Mouse (Mus musculus) olfactory bulb, adult 2 months (tissue): ENCODE measurements around the gene Rasa3. TPM values are rescaled to one million over a fixed set of nuclear protein-coding genes. Genes with fewer than 3 reads are reported as not detected.

Experiments used
- H3K27ac ChIP-seq: fragments of 200-500 bp; 2 replicates; pipeline ENCODE4 v1.5.1; 2012; ENCODE audit warnings: low read depth, low read length; ENCODE audit not compliant: insufficient read depth
- H3K4me1 ChIP-seq: fragments of 200-500 bp; 2 replicates; pipeline ENCODE4 v1.6.1; 2012; ENCODE audit warnings: low read length; ENCODE audit not compliant: control insufficient read depth, insufficient read depth
- H3K4me3 ChIP-seq: fragments of 200-500 bp; 2 replicates; pipeline ENCODE4 v1.5.1; 2012; ENCODE audit warnings: mild to moderate bottlenecking, low read depth, low read length, moderate library complexity; ENCODE audit not compliant: insufficient read depth
- CTCF ChIP-seq: fragments of 200-500 bp; IDR thresholded peaks from 2 replicates; pipeline ENCODE4 v1.5.1; 2012; ENCODE audit warnings: low read depth, mild to moderate bottlenecking, low read length, moderate library complexity; ENCODE audit not compliant: insufficient read depth
- POLR2A ChIP-seq: fragments of 200-500 bp; IDR thresholded peaks from 2 replicates; pipeline ENCODE4 v1.6.1; 2012; ENCODE audit warnings: mild to moderate bottlenecking, low read depth, low read length, moderate library complexity; ENCODE audit not compliant: insufficient read depth
- WGBS: fragments of 180-500 bp; shearing (Covaris S2); methylation state at CpG from one replicate; pipeline ENCODE4 v1.1.7; 2018; 5-methylcytosine and 5-hydroxymethylcytosine counted together
- polyA plus RNA-seq: library from polyadenylated mRNA; stranded (reverse); fragments of >200 nt; gene quantifications from 2 replicates; pipeline ENCODE4 v1.2.4, GENCODE M21; 2012; ENCODE audit warnings: low replicate concordance; ENCODE audit not compliant: missing spikeins, insufficient read depth, insufficient read length

Gene Rasa3
- polyA plus RNA-seq, 1 experiment, result not detected

DNA sequence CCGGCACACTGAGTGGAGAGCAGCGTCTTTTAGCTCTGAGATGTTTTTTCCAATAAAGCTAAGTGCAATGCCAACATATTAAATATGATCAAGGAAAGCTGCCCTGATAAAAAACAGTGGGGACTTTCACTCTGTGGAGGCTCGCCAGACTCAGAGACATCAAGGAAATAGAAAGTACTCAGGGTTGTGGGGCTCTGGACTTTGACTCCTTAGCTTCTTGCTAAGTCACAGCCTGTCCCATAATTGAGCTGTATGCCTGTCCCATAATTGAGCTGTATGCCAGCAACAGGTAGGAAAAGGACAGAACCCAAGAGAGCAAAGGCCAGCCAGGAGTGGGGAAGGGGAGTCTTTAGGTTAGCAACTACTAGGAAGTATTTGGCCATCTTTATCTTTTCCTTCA lies 20.9 kb upstream of the Rasa3 start:
- TF ChIP-seq CTCF, result no peak
- no peak for TF ChIP-seq POLR2A
- H3K27ac ChIP-seq, result no peak overlapping the region
- peaks cover 25% of the 10 kb centered on the region for H3K4me1 ChIP-seq
- H3K4me3 ChIP-seq, result no peak overlapping the region
- 77% methylated on average over 3 of the region's 3 CpGs for WGBS

DNA sequence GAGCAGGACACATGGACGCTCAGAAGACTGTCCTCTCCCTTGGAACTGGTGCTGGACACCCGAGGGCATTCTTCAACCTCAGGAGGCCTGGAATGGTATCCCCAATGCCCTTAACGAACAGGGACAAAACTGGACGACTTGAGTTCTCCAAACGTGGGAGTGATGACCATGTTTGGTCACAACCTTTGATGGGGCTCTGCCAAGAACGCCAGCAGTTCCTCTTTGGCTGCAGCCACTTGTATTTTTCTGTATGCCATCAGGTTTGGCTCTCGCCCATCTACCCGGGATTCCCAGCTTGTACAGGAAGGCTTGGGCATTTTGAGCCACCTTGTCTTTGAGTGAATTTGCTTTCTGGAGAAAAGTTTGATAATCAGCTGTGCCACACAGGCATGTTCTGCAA lies 20.3 kb upstream of the Rasa3 start:
- WGBS, result 71% methylated on average over 8 of the region's 8 CpGs

DNA sequence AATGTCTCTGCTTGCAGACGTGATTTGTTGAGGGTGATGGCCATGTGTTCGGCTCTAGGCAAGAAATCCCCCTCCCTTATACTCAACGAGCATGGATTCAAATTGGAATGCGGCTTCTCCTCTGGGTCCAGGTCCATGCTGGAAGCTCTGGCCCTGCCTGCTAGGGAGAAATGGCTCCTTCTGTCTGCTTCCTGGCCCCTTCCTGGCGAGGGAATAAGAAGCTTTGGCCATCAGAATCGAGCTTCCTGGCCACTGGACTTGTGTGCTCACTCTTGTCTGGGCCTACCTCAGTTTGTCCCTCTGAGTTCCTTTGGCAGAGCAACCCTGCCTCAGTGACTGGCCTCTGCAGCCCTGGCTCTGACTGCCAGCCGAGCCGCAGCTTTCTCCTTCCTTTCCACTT lies 19.8 kb upstream of the Rasa3 start:
- Histone ChIP-seq H3K4me1 (peaks cover 30% of the 10 kb centered on the region), H3K27ac (no peak overlapping the region), H3K4me3 (no peak overlapping the region)
- TF ChIP-seq CTCF (no peak), POLR2A (no peak)
- 85% methylated on average over 8 of the region's 8 CpGs for WGBS

More for the DNA sequence above, 20.3 kb upstream of the Rasa3 start:
- Histone ChIP-seq H3K4me1 (peaks cover 25% of the 10 kb centered on the region), H3K4me3 (no peak overlapping the region), H3K27ac (no peak overlapping the region)
- TF ChIP-seq POLR2A (no peak), CTCF (no peak)

DNA sequence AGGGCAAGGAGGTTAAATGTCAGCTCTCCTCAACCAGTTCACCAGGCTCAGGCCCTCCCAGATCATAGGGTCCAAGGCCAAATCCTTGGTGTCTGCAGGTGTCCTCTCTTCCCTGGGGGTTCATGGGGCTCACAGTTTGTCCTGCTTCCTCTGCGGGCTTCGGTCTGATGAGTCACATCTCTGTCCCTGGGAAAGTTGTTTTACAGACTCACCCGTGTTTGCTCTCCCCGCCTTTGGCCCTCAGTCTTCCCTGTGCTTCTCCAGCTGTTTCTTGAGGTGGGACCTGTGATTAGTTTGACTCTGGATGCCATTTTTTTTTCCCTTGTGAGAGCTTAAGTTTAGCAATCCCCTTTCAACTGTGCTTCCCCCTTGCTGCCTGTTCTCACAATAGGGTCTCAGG lies 18.8 kb upstream of the Rasa3 start:
- no peak overlapping the region for H3K27ac ChIP-seq
- H3K4me3 ChIP-seq, result no peak overlapping the region
- peaks cover 30% of the 10 kb centered on the region for H3K4me1 ChIP-seq
- 54% methylated on average over 4 of the region's 4 CpGs for WGBS
- TF ChIP-seq CTCF, result no peak
- no peak for TF ChIP-seq POLR2A

DNA sequence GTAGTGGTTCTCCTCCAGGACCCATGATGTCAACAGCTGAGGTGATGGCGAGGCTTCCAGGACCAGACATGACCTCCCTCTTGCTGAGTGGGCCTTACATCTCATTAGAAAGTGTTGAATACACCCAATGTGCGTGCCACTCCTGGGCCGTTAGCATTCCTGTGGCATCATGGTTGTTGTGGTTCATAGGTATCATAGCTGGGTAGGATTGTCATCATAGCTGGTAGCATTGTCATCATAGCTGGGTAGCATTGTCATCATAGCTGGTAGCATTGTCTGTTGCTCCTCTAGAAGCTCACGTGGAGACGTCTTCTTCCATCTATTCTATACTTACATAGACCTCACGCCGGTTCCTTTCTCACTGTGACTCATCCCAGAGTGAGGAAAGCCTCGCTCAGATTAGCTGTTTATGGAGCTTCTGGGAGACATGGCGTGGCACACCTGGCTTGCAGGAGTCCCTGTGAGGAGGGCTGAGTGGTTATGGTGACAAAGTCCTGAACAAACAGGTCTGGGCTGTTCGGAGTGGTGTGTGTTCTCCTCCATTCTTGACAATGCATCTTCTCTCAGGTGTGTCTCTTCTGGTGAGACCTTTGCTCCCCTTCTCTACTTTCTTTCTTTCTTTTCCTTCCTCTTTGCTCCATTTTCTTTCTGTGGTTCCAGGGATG lies 17.9 kb upstream of the Rasa3 start:
- peaks cover 30% of the 10 kb centered on the region for H3K4me1 ChIP-seq
- no peak overlapping the region for H3K4me3 ChIP-seq
- H3K27ac ChIP-seq, result no peak overlapping the region
- 68% methylated on average over 10 of the region's 10 CpGs for WGBS
- no peak for TF ChIP-seq POLR2A
- TF ChIP-seq CTCF, result no peak

DNA sequence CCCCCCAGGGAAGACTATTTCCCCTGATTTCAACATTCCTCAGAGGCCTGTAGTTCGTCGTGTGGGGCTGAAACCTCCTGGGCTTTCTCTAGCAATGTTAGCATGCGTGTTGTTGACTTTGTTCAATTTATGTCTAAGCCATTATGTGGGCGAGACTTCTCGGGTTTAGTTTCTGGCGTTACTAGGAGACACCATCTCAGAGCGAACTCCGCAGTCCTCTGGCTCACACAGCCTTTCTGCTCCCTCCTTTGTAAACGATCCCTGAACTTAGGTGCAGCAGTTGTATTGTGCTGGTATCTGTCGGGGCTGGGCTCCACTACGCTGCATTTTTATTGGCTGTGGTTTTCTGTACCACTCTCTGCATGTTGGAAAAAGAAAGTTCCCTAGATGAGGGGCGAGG lies 17.3 kb upstream of the Rasa3 start:
- Histone ChIP-seq H3K27ac (no peak overlapping the region), H3K4me3 (no peak overlapping the region), H3K4me1 (peaks cover 30% of the 10 kb centered on the region)
- WGBS, result 38% methylated on average over 12 of the region's 12 CpGs
- no peak for TF ChIP-seq CTCF
- no peak for TF ChIP-seq POLR2A

DNA sequence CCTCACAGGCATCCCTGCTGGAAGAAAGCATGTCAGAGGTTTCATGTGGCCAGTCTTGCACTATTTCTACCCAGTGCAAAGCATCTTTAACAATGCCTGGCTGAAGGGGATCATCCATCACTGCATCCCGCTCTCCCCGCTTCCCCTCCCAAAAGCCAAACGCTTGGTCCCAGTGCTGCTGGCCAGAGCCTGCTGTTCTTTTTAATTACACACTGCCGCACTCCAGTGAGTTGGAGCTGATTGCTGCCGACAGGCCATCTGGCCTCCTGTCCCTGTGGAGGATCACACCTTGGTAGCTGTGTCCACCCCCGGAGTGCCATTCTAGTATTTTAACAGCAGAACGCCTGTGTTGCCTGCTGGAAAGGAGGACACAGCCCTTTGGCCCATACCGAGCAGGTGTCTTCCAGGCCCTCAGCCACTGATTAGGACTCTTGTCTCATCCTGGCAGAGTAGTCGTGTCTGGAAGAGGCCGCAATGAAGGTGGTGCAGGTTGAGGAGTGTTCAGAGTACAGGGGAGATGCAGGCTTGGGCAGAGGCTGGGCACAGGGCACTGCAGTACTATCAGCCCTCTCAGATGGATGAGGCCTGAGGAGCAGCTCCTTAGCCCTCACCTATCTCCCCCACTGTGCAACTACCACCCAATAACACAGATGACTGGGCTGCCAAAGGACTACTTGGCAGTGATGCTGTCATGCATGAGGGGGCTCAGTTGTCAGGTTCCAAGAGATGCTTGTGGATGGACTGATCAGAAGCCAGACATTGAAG lies 15.1 kb upstream of the Rasa3 start:
- Histone ChIP-seq H3K4me1 (peaks cover 33% of the 10 kb centered on the region), H3K4me3 (no peak overlapping the region), H3K27ac (no peak overlapping the region)
- 74% methylated on average over 10 of the region's 10 CpGs for WGBS
- TF ChIP-seq POLR2A (no peak), CTCF (no peak)

DNA sequence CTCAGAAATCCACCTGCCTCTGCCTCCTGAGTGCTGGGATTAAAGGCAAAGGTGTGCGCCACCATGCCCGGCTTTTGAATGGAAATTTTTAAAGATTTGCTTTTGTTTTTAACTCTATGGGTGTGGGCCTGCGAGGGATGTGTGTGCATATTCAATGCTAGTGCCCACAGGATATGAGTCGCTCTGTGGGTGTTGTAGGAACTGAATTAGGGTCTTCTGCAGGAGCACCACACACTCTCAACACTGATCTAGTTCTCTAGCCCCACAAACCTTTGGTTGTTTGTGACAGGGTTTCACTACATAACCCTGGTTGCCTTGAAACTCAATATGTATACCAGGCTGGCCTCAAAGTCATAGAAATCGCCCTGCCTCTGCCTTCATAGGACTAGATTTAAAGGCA lies 11.9 kb upstream of the Rasa3 start:
- no peak for TF ChIP-seq POLR2A
- no peak for TF ChIP-seq CTCF
- WGBS, result 93% methylated on average over 5 of the region's 5 CpGs

DNA sequence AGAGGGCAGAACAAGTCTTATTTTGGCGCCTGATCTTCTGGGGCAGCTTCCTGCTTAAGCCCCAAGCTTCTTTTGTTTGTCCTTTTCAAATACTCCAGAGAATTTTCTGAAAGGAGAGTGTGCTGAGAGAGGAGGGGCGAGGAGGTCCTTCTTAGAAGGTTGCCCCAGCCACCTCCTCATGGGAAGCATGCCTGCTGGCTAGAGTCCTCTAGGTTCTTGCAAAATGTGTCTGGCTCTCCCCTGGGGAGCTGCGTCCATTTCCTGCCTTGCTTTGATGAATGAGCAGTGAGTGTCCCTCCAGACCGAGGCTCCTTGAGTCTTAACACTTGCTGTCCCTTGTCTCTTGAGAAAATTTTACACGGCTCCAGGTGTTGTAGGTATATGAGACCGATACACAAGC lies 11.1 kb upstream of the Rasa3 start:
- 57% methylated on average over 6 of the region's 6 CpGs for WGBS

More for the DNA sequence above, 11.9 kb upstream of the Rasa3 start:
- Histone ChIP-seq H3K4me1 (peaks cover 15% of the 10 kb centered on the region), H3K4me3 (no peak overlapping the region), H3K27ac (no peak overlapping the region)

More for the DNA sequence above, 11.1 kb upstream of the Rasa3 start:
- TF ChIP-seq CTCF (no peak), POLR2A (no peak)
- H3K27ac ChIP-seq, result no peak overlapping the region
- no peak overlapping the region for H3K4me3 ChIP-seq
- H3K4me1 ChIP-seq, result peaks cover 11% of the 10 kb centered on the region; the same call in 1 of the 2 replicates
